Mouse (Mus musculus) thymus, adult 2 months (tissue): ENCODE data around the gene Txlnb. TPM values are rescaled to one million over a fixed set of nuclear protein-coding genes. Genes with fewer than 3 reads are reported as not detected.
"Not testable (repeated sequence)": the region's sequence is repeated elsewhere in the genome, so short reads cannot be mapped to it uniquely, and the experiment has no call there.

Source experiments
- DNase-seq: peaks from one replicate; pipeline ENCODE4 v3.0.0; 2021
- H3K27ac ChIP-seq: fragments of 200-500 bp; 2 replicates; pipeline ENCODE4 v1.5.1; 2012; ENCODE audit warnings: low read length, control low read depth; ENCODE audit not compliant: control insufficient read depth, insufficient read depth
- H3K27me3 ChIP-seq: fragments of 200-500 bp; 2 replicates; pipeline ENCODE4 v1.6.1; 2012; ENCODE audit warnings: mild to moderate bottlenecking, low read length, moderate library complexity, mixed read lengths; ENCODE audit not compliant: control insufficient read depth, insufficient read depth
- H3K36me3 ChIP-seq: fragments of 200-500 bp; 2 replicates; pipeline ENCODE4 v1.6.1; 2012; ENCODE audit warnings: mild to moderate bottlenecking, low read length, moderate library complexity; ENCODE audit not compliant: control insufficient read depth, insufficient read depth
- H3K4me1 ChIP-seq: fragments of 200-500 bp; replicated peaks from 2 replicates; pipeline ENCODE4 v1.6.1; 2012; ENCODE audit warnings: low read length; ENCODE audit not compliant: control insufficient read depth, insufficient read depth
- H3K4me3 ChIP-seq: fragments of 200-500 bp; 2 replicates; pipeline ENCODE4 v1.5.1; 2012; ENCODE audit warnings: mild to moderate bottlenecking, low read length, control low read depth, moderate library complexity; ENCODE audit not compliant: control insufficient read depth, insufficient read depth
- CTCF ChIP-seq: fragments of 200-500 bp; IDR thresholded peaks from 2 replicates; pipeline ENCODE4 v1.5.1; 2012; ENCODE audit warnings: mild to moderate bottlenecking, control low read depth, low read length, moderate library complexity, borderline replicate concordance; ENCODE audit not compliant: control insufficient read depth, poor library complexity, insufficient read depth; ENCODE audit errors: extremely low read depth
- POLR2A ChIP-seq: fragments of 200-500 bp; IDR thresholded peaks from 2 replicates; pipeline ENCODE4 v1.6.1; 2012; ENCODE audit warnings: mild to moderate bottlenecking, low read length, control low read depth, moderate library complexity; ENCODE audit not compliant: control insufficient read depth, poor library complexity, insufficient read depth; ENCODE audit errors: extremely low read depth
- WGBS: fragments of 180-500 bp; shearing (Covaris S2); methylation state at CpG from one replicate; pipeline ENCODE4 v1.1.7; 2018; 5-methylcytosine and 5-hydroxymethylcytosine counted together
- polyA plus RNA-seq: library from polyadenylated mRNA; depleted of rRNA; stranded (reverse); fragments of >200 nt; gene quantifications from 2 replicates; pipeline ENCODE4 v1.2.3, GENCODE M21; 2012

The Txlnb gene
- polyA plus RNA-seq, 1 experiment, result 5.5 TPM

DNA sequence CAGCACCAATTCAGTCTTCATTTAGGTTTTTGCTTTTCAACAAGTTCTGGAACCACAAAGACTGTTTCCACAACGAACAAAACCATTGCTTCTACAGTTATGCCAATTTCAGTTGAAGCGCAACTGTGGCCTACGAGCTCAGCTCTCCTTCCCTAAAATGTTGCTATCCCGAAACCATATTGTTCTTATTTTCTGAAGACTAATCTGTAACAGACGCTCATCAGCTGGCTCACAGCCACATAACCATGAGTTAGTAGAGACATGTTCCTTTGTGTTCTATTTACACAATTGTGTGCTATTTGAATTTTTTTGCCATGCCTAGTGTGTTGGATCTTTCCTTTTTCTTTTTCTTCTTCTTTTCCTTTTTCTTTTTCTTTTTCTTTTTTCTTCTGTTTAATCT, 26.2 kb upstream of the Txlnb start:
- no peaks in the 10 kb centered on the region for H3K36me3 ChIP-seq
- no peak for DNase-seq
- TF ChIP-seq POLR2A, result no peak
- TF ChIP-seq CTCF, result no peak
- WGBS, result 64% methylated on average over 5 of the region's 5 CpGs
- no peak overlapping the region for H3K4me3 ChIP-seq
- peaks cover 6% of the 10 kb centered on the region for H3K4me1 ChIP-seq
- no peaks in the 10 kb centered on the region for H3K27me3 ChIP-seq
- no peak overlapping the region for H3K27ac ChIP-seq

GRCm38 (mm10) chr10:17772364-17772763, 23.7 kb upstream of the Txlnb start:
- no peak for TF ChIP-seq POLR2A
- TF ChIP-seq CTCF, result no peak
- Histone ChIP-seq H3K4me1 (peaks cover 6% of the 10 kb centered on the region), H3K4me3 (peak overlapping the region; percentile 38), H3K27me3 (no peaks in the 10 kb centered on the region), H3K27ac (peak overlapping the region; percentile 69), H3K36me3 (no peaks in the 10 kb centered on the region)
- WGBS, result 4% methylated on average over 10 of the region's 10 CpGs
- DNase-seq, result peak; percentile 73

DNA sequence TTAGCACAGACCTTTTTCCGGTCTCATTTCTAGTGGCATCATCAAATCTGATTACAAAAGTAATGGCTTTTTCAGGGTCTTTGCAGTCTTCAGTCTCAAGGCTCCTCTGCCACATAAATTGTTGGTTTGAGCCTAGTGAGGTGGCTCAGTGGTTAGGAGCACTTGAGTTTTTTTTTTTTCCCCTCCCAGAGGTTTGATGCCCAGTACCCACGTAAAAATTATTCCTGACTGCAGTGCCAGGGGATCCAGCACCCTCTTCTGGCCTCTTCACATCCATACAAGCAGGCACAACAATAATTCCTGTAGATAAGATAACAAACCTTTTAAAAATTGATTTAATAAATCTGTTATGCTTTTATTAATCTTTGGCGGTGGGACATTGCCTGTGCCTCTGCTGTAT, 21.7 kb upstream of the Txlnb start:
- H3K36me3 ChIP-seq, result no peaks in the 10 kb centered on the region
- 90% methylated on average over 3 of the region's 3 CpGs for WGBS
- H3K4me3 ChIP-seq, result no peak overlapping the region
- H3K27me3 ChIP-seq, result no peaks in the 10 kb centered on the region
- peaks cover 6% of the 10 kb centered on the region for H3K4me1 ChIP-seq
- DNase-seq, result no peak
- TF ChIP-seq POLR2A, result no peak
- no peak for TF ChIP-seq CTCF
- no peak overlapping the region for H3K27ac ChIP-seq

- H3K36me3 ChIP-seq, result no peaks in the 10 kb centered on the region
- no peaks in the 10 kb centered on the region for H3K27me3 ChIP-seq
- peak; percentile 8 for DNase-seq
- 5% methylated on average over 4 of the region's 4 CpGs for WGBS
- TF ChIP-seq POLR2A (no peak), CTCF (no peak)
- peaks cover 6% of the 10 kb centered on the region for H3K4me1 ChIP-seq
- no peak overlapping the region for H3K27ac ChIP-seq
- no peak overlapping the region for H3K4me3 ChIP-seq
Observed at GRCm38 (mm10) chr10:17775079-17775478, 20.9 kb upstream of the Txlnb start.

- H3K27ac ChIP-seq, H3K36me3 ChIP-seq: not testable (repeated sequence)
- WGBS, result 91% methylated on average over 4 of the region's 4 CpGs
Observed at GRCm38 (mm10) chr10:17776684-17777083, 19.3 kb upstream of the Txlnb start.

GRCm38 (mm10) chr10:17786771-17787170, 9.3 kb upstream of the Txlnb start:
- 96% methylated on average over 3 of the region's 3 CpGs for WGBS
- H3K27ac ChIP-seq, result no peak overlapping the region
- no peaks in the 10 kb centered on the region for H3K27me3 ChIP-seq
- H3K4me3 ChIP-seq, result no peak overlapping the region
- TF ChIP-seq CTCF (no peak), POLR2A (no peak)
- no peaks in the 10 kb centered on the region for H3K36me3 ChIP-seq
- no peak for DNase-seq
- H3K4me1 ChIP-seq, result no peaks in the 10 kb centered on the region

More at GRCm38 (mm10) chr10:17776684-17777083, 19.3 kb upstream of the Txlnb start:
- H3K4me1 ChIP-seq, H3K27me3 ChIP-seq, DNase-seq, H3K4me3 ChIP-seq: not testable (repeated sequence)

DNA sequence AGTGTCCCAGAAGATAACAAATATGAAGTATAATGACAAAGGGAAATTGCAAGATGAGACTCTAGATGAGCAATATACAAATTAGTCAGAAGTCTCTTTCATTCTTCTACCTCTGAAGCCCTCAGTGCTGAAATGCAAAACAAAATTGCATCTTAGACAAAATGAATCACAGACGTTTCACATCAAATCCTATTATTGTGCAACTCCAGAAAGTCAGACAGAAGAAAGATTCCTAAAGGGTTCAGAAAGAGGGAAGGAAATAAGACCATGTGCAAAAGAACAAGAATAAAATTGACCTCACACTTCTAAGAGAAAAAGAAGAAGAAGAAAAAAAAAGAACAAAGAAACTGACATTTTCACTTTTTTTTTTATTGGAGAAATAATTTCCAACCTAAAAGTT, 8.1 kb upstream of the Txlnb start:
- WGBS, result 43% methylated on average over 1 of the region's 1 CpGs
- no peak overlapping the region for H3K27ac ChIP-seq
- TF ChIP-seq POLR2A (no peak), CTCF (no peak)
- no peaks in the 10 kb centered on the region for H3K27me3 ChIP-seq
- no peak for DNase-seq
- no peaks in the 10 kb centered on the region for H3K4me1 ChIP-seq
- H3K36me3 ChIP-seq, result no peaks in the 10 kb centered on the region
- H3K4me3 ChIP-seq, result no peak overlapping the region
